Mouse (Mus musculus) midbrain, embryonic 13.5 days (tissue): ENCODE measurements around the gene Apoh. TPM values are rescaled to one million over a fixed set of nuclear protein-coding genes. Genes with fewer than 3 reads are reported as not detected.

ENCODE experiments used
- ATAC-seq: fragments of 200-750 bp; cut with Nextera tagmentation; 2 replicates; pipeline ENCODE4 v1.8.0; 2017; ENCODE audit warnings: mild to moderate bottlenecking, moderate TSS enrichment, moderate library complexity
- H3K27ac ChIP-seq: fragments of 300-500 bp; sonication (generic); 2 replicates; pipeline ENCODE4 v1.5.1; 2015; ENCODE audit warnings: inconsistent platforms, mild to moderate bottlenecking, moderate library complexity
- H3K27me3 ChIP-seq: fragments of 300-500 bp; sonication (generic); 2 replicates; pipeline ENCODE4 v1.6.1; 2015; ENCODE audit warnings: mild to moderate bottlenecking, inconsistent platforms
- H3K36me3 ChIP-seq: fragments of 300-500 bp; sonication (generic); 2 replicates; pipeline ENCODE4 v1.6.1; 2015; ENCODE audit warnings: mild to moderate bottlenecking, inconsistent platforms
- H3K4me1 ChIP-seq: fragments of 300-500 bp; sonication (generic); replicated peaks from 2 replicates; pipeline ENCODE4 v1.6.1; 2015; ENCODE audit warnings: inconsistent platforms
- H3K4me2 ChIP-seq: fragments of 300-500 bp; sonication (generic); replicated peaks from 2 replicates; pipeline ENCODE4 v1.6.1; 2015; ENCODE audit warnings: moderate library complexity, mild to moderate bottlenecking, inconsistent platforms
- H3K4me3 ChIP-seq: fragments of 300-500 bp; sonication (generic); replicated peaks from 2 replicates; pipeline ENCODE4 v1.5.1; 2015; ENCODE audit warnings: mild to moderate bottlenecking, inconsistent platforms
- H3K9ac ChIP-seq: fragments of 300-500 bp; sonication (generic); replicated peaks from 2 replicates; pipeline ENCODE4 v1.6.1; 2015; ENCODE audit warnings: mild to moderate bottlenecking, inconsistent platforms
- H3K9me3 ChIP-seq: fragments of 300-500 bp; sonication (generic); 2 replicates; pipeline ENCODE4 v1.6.1; 2016; ENCODE audit warnings: mild to moderate bottlenecking, inconsistent platforms
- WGBS: fragments of 180-500 bp; shearing (Covaris S2); methylation state at CpG from one replicate; pipeline ENCODE4 v1.1.7; 2015; 5-methylcytosine and 5-hydroxymethylcytosine counted together
- polyA plus RNA-seq: library from polyadenylated mRNA; unstranded; fragments of >200 nt; fragmentation: Nextera tagmentation; extraction: Ambion mirVana; gene quantifications from 2 replicates; pipeline ENCODE4 v1.2.1, GENCODE M21; 2015

The Apoh gene
- polyA plus RNA-seq, 1 experiment from 2014 or later = 0.13 TPM

DNA sequence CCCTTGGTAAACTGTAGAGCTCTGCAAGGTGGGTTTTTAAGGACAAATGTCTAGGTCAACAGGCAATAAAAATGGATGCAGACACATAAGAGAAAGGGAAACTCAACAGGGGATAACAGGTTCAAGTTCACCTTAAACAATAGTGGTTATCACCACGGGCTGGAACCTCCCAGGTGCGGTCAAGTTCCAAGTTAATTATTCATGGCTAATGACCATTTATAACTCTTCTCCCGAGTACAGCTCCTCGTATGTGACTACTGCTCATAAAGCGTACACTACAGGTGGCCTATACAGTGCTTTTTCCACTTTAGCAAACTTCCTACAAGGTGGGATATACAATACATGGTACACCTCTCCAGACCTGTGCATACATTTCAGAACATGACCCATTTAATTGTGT lies 33.4 kb upstream of the Apoh start:
- H3K4me2 ChIP-seq = no peak overlapping the region
- no peak for ATAC-seq
- WGBS = 86% methylated on average over 5 of the region's 5 CpGs
- no peaks in the 10 kb centered on the region for H3K36me3 ChIP-seq
- H3K4me1 ChIP-seq = no peaks in the 10 kb centered on the region
- H3K9me3 ChIP-seq = no peaks in the 10 kb centered on the region
- H3K27ac ChIP-seq = no peak overlapping the region
- no peak overlapping the region for H3K9ac ChIP-seq
- no peak overlapping the region for H3K4me3 ChIP-seq
- H3K27me3 ChIP-seq = no peaks in the 10 kb centered on the region

DNA sequence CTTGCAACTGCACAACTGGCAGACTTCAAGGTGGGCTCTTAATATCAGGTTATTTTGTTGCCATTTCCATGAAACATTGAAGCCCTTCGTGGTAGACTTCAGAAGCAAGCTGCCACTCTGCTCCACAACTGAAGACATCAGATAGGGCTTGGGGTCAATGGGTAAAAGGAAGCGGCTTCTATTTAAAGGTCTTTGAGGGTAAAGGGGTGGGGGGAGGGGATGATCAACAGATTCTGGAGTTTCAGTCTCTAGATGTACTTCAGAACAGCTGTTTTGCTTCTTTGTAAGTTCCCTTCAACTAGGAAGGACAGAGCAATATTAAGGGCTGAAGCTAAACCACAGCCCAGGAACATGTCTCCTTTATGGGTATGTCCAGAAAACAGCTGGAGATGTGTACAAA lies 31.2 kb upstream of the Apoh start:
- Histone ChIP-seq H3K27ac (no peak overlapping the region), H3K9ac (no peak overlapping the region), H3K4me3 (no peak overlapping the region), H3K36me3 (no peaks in the 10 kb centered on the region), H3K9me3 (no peaks in the 10 kb centered on the region), H3K4me2 (no peak overlapping the region), H3K4me1 (no peaks in the 10 kb centered on the region), H3K27me3 (no peaks in the 10 kb centered on the region)
- no peak for ATAC-seq
- 81% methylated on average over 2 of the region's 2 CpGs for WGBS

DNA sequence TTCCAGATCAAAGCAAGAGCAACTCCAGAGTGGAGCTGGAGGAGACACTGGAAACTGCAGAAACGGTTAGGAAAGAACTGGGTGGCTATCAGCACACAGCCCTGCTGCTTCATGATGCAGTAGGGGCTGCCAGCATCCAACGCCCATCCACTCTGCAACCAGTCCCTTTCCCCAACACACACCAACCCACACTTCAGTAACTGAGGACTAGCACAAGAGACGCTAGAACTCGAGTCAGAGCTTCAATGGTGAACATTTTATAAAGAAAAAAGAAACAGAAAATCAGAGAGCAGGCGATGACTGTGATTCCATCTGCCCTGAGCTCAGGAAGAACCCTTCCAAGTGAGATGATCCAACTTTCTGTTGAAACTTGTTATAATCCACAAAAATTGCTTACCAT lies 30.6 kb upstream of the Apoh start:
- no peak for ATAC-seq
- no peak overlapping the region for H3K9ac ChIP-seq
- H3K27ac ChIP-seq = no peak overlapping the region
- H3K4me3 ChIP-seq = no peak overlapping the region
- no peak overlapping the region for H3K4me2 ChIP-seq
- no peaks in the 10 kb centered on the region for H3K36me3 ChIP-seq
- H3K9me3 ChIP-seq = no peaks in the 10 kb centered on the region
- 82% methylated on average over 5 of the region's 5 CpGs for WGBS
- H3K27me3 ChIP-seq = no peaks in the 10 kb centered on the region
- H3K4me1 ChIP-seq = no peaks in the 10 kb centered on the region

- Histone ChIP-seq H3K9ac (no peak overlapping the region), H3K4me2 (no peak overlapping the region), H3K27me3 (no peaks in the 10 kb centered on the region), H3K9me3 (no peaks in the 10 kb centered on the region), H3K36me3 (no peaks in the 10 kb centered on the region), H3K27ac (no peak overlapping the region), H3K4me3 (no peak overlapping the region), H3K4me1 (peaks cover 5% of the 10 kb centered on the region)
- no peak for ATAC-seq
- WGBS = 85% methylated on average over 7 of the region's 7 CpGs
Measured at GRCm38 (mm10) chr11:108315736-108316135, 27.4 kb upstream of the Apoh start.

- no peaks in the 10 kb centered on the region for H3K27me3 ChIP-seq
- no peak overlapping the region for H3K4me3 ChIP-seq
- peaks cover 5% of the 10 kb centered on the region for H3K4me1 ChIP-seq
- no peaks in the 10 kb centered on the region for H3K36me3 ChIP-seq
- WGBS = 80% methylated on average over 6 of the region's 6 CpGs
- H3K27ac ChIP-seq = no peak overlapping the region
- no peak for ATAC-seq
- H3K4me2 ChIP-seq = no peak overlapping the region
- H3K9ac ChIP-seq = no peak overlapping the region
- no peaks in the 10 kb centered on the region for H3K9me3 ChIP-seq
Measured at GRCm38 (mm10) chr11:108317878-108318277, 25.3 kb upstream of the Apoh start.

DNA sequence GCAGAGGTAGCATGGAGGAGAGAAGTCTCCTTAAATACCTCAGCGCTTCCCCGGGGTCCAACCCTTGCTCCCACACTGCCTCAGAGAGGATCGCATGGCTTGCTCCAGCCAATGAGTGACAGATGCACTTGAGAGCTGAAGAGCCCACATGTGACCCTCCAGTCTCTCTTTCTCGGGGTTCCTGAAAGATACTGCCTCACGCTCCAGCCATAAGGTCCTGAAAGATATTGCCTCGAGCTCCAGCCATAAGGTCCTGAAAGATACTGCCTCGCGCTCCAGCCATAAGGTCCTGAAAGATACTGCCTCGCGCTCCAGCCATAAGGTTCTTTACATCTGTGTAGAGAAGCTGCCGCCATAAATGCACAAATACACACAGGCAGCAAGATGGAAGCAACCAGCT lies 24.0 kb upstream of the Apoh start:
- no peak for ATAC-seq
- H3K27ac ChIP-seq = no peak overlapping the region
- no peak overlapping the region for H3K4me3 ChIP-seq
- no peaks in the 10 kb centered on the region for H3K27me3 ChIP-seq
- no peaks in the 10 kb centered on the region for H3K36me3 ChIP-seq
- peaks cover 5% of the 10 kb centered on the region for H3K4me1 ChIP-seq
- H3K9me3 ChIP-seq = no peaks in the 10 kb centered on the region
- H3K9ac ChIP-seq = no peak overlapping the region
- no peak overlapping the region for H3K4me2 ChIP-seq
- WGBS = 88% methylated on average over 11 of the region's 11 CpGs

- Histone ChIP-seq H3K4me3 (no peak overlapping the region), H3K27ac (no peak overlapping the region)
- ATAC-seq = no peak
Measured at GRCm38 (mm10) chr11:108320561-108320960, 22.6 kb upstream of the Apoh start.

DNA sequence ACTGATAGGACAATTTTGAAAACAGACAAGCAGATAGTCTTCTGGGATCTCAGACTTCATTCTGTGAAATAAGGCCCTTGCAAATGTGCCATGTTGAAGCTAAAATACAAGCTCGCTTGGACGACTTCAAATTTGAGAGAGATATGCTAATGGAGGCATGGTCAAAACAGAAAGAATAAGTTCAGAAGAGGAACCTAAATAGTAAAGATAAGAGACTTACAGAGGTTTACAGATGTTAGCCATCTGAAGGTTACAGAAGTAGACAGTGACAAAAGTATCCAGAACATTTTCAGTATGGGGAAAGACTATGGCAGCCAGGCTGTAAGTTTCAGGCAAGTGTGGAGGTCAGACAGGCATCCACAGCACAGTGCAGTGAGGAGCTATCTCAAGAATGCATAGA lies 21.0 kb upstream of the Apoh start:
- Histone ChIP-seq H3K9ac (no peak overlapping the region), H3K9me3 (no peaks in the 10 kb centered on the region), H3K27me3 (no peaks in the 10 kb centered on the region), H3K36me3 (no peaks in the 10 kb centered on the region), H3K4me1 (peaks cover 5% of the 10 kb centered on the region), H3K27ac (no peak overlapping the region), H3K4me2 (no peak overlapping the region), H3K4me3 (no peak overlapping the region)
- WGBS = 91% methylated on average over 2 of the region's 2 CpGs
- ATAC-seq = no peak

More at GRCm38 (mm10) chr11:108320561-108320960, 22.6 kb upstream of the Apoh start:
- Histone ChIP-seq H3K4me1 (peaks cover 5% of the 10 kb centered on the region), H3K9me3 (no peaks in the 10 kb centered on the region), H3K27me3 (no peaks in the 10 kb centered on the region), H3K36me3 (no peaks in the 10 kb centered on the region), H3K9ac (no peak overlapping the region), H3K4me2 (no peak overlapping the region)
- WGBS = 83% methylated on average over 7 of the region's 7 CpGs

GRCm38 (mm10) chr11:108325943-108326342 lies 17.2 kb upstream of the Apoh start:
- Histone ChIP-seq H3K9ac (no peak overlapping the region), H3K9me3 (no peaks in the 10 kb centered on the region), H3K4me2 (no peak overlapping the region), H3K27me3 (no peaks in the 10 kb centered on the region), H3K36me3 (no peaks in the 10 kb centered on the region), H3K4me3 (no peak overlapping the region), H3K4me1 (0 out of 2 replicates have a peak, but pooled peaks cover 3% of the 10 kb centered on the region), H3K27ac (no peak overlapping the region)
- ATAC-seq = no peak
- WGBS = 91% methylated on average over 8 of the region's 8 CpGs

DNA sequence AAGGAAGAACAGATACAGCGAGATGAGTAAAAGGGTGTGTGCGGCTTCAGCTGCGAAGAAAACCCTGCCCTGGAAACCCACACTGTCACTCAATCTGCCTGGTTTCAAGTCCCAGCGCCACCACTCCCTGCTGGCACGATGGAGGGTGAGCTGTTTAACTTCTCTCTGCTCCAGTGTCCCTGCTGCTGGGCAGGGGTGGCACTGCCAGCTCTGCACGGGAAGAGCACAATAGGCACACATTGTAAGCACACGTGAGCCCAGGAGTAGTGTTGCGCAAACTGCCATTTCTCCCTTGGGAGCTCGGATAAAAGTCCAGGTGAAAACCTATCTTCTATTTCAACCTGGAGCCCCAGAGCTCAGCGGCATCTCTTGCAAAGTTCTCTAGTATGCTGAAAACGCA lies 12.3 kb upstream of the Apoh start:
- no peak for ATAC-seq
- Histone ChIP-seq H3K27me3 (no peaks in the 10 kb centered on the region), H3K4me2 (no peak overlapping the region), H3K4me1 (peaks cover 18% of the 10 kb centered on the region), H3K9me3 (no peaks in the 10 kb centered on the region), H3K36me3 (0 out of 2 replicates have a peak, but pooled peaks cover 2% of the 10 kb centered on the region), H3K9ac (no peak overlapping the region), H3K4me3 (no peak overlapping the region), H3K27ac (no peak overlapping the region)
- WGBS = 84% methylated on average over 11 of the region's 11 CpGs

DNA sequence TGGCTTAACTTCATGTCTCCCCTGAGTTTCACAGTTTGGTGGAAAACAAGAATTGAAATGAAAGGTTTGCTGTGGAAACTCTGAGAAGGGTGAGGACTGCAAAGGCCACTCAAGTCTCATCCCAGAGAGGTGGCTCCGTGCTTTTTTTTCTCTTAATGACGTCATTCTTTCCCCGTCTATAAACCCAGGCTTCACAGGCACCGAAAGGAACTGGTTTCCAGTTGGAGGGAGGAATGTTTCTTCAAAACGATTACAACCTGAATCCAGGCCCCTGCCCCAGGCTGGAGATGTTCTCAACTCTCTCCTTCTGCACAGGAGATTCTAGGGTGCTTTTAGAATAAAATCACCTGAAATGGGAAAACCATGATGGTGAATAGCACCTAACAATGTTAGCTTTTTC lies 10.1 kb upstream of the Apoh start:
- H3K9ac ChIP-seq = no peak overlapping the region
- WGBS = 63% methylated on average over 5 of the region's 5 CpGs

GRCm38 (mm10) chr11:108333583-108334379 lies 9.4 kb upstream of the Apoh start:
- no peak overlapping the region for H3K4me2 ChIP-seq
- peaks cover 18% of the 10 kb centered on the region for H3K4me1 ChIP-seq
- H3K36me3 ChIP-seq = 0 out of 2 replicates have a peak, but pooled peaks cover 2% of the 10 kb centered on the region
- peak overlapping the region; percentile 33; the same call in 1 of the 2 replicates for H3K9ac ChIP-seq
- H3K27me3 ChIP-seq = no peaks in the 10 kb centered on the region
- ATAC-seq = no peak
- no peaks in the 10 kb centered on the region for H3K9me3 ChIP-seq
- H3K4me3 ChIP-seq = no peak overlapping the region
- 57% methylated on average over 8 of the region's 8 CpGs for WGBS
- no peak overlapping the region for H3K27ac ChIP-seq

More for the DNA sequence above, 10.1 kb upstream of the Apoh start:
- peaks cover 18% of the 10 kb centered on the region for H3K4me1 ChIP-seq
- ATAC-seq = no peak
- no peaks in the 10 kb centered on the region for H3K27me3 ChIP-seq
- no peak overlapping the region for H3K4me3 ChIP-seq
- H3K27ac ChIP-seq = no peak overlapping the region
- no peak overlapping the region for H3K4me2 ChIP-seq
- H3K9me3 ChIP-seq = no peaks in the 10 kb centered on the region
- 0 out of 2 replicates have a peak, but pooled peaks cover 2% of the 10 kb centered on the region for H3K36me3 ChIP-seq

- no peak for ATAC-seq
- no peak overlapping the region; the same call in 1 of the 2 replicates for H3K9ac ChIP-seq
- H3K4me1 ChIP-seq = peaks cover 15% of the 10 kb centered on the region
- H3K27ac ChIP-seq = no peak overlapping the region
- 0 out of 2 replicates have a peak, but pooled peaks cover 2% of the 10 kb centered on the region for H3K36me3 ChIP-seq
- H3K27me3 ChIP-seq = no peaks in the 10 kb centered on the region
- WGBS = 73% methylated on average over 3 of the region's 3 CpGs
- H3K4me3 ChIP-seq = no peak overlapping the region
- no peak overlapping the region for H3K4me2 ChIP-seq
- H3K9me3 ChIP-seq = no peaks in the 10 kb centered on the region
Measured at GRCm38 (mm10) chr11:108334658-108335057, 8.5 kb upstream of the Apoh start.
